Mouse (Mus musculus) naive thymus-derived CD4-positive, alpha-beta T cell, adult 2 months (primary cell): ENCODE results near the gene Myo10.
A peak's percentile ranks its signal among the peaks of the same experiment; 100 is the strongest.

Source experiments
- DNase-seq: peaks from one replicate; pipeline ENCODE4 v3.0.0-alpha.2; 2011; ENCODE audit warnings: low read depth

Gene Myo10

GRCm38 (mm10) chr15:25611178-25611577 is 11.1 kb upstream of the Myo10 start:
- DNase-seq, result no peak

- no peak for DNase-seq
Observed at GRCm38 (mm10) chr15:25620560-25620959, 1.8 kb upstream of the Myo10 start.

GRCm38 (mm10) chr15:25621351-25622199 is 750 bp upstream of the Myo10 start:
- no peak for DNase-seq

GRCm38 (mm10) chr15:25622867-25623471 is 644 bp downstream of the Myo10 start:
- DNase-seq, result peak; percentile 66

GRCm38 (mm10) chr15:25623556-25624180 is 1.3 kb downstream of the Myo10 start:
- DNase-seq, result no peak

GRCm38 (mm10) chr15:25624263-25624662 is 1.9 kb downstream of the Myo10 start:
- peak; percentile 78 for DNase-seq

GRCm38 (mm10) chr15:25625471-25625870 is 3.1 kb downstream of the Myo10 start:
- no peak for DNase-seq

- DNase-seq, result no peak
Observed at GRCm38 (mm10) chr15:25627012-25627411, 4.7 kb downstream of the Myo10 start.

GRCm38 (mm10) chr15:25628251-25628650 is 5.9 kb downstream of the Myo10 start:
- DNase-seq, result no peak

- DNase-seq, result no peak
Observed at GRCm38 (mm10) chr15:25630716-25631115, 8.4 kb downstream of the Myo10 start.

GRCm38 (mm10) chr15:25631332-25631731 is 9.0 kb downstream of the Myo10 start:
- DNase-seq, result no peak

GRCm38 (mm10) chr15:25632902-25633301 is 10.6 kb downstream of the Myo10 start:
- DNase-seq, result no peak

GRCm38 (mm10) chr15:25633674-25634340 is 11.5 kb downstream of the Myo10 start:
- no peak for DNase-seq

- DNase-seq, result no peak
Observed at GRCm38 (mm10) chr15:25637727-25638126, 15.4 kb downstream of the Myo10 start.

- no peak for DNase-seq
Observed at GRCm38 (mm10) chr15:25639217-25639616, 16.9 kb downstream of the Myo10 start.

- no peak for DNase-seq
Observed at GRCm38 (mm10) chr15:25640840-25641752, 18.8 kb downstream of the Myo10 start.

GRCm38 (mm10) chr15:25642214-25643058 is 20.1 kb downstream of the Myo10 start:
- no peak for DNase-seq

GRCm38 (mm10) chr15:25645862-25646261 is 23.5 kb downstream of the Myo10 start:
- no peak for DNase-seq

- no peak for DNase-seq
Observed at GRCm38 (mm10) chr15:25648287-25648686, 26.0 kb downstream of the Myo10 start.

GRCm38 (mm10) chr15:25650371-25650770 is 28.0 kb downstream of the Myo10 start:
- DNase-seq, result no peak
